Mouse (Mus musculus) neural tube, embryonic 14.5 days (tissue): ENCODE results near the gene Fam186a. TPM values are rescaled to one million over a fixed set of nuclear protein-coding genes. Genes with fewer than 3 reads are reported as not detected.
"Not testable (repeated sequence)": the region's sequence is repeated elsewhere in the genome, so short reads cannot be mapped to it uniquely, and the experiment has no call there.

Source experiments
- ATAC-seq: fragments of 200-750 bp; cut with Nextera tagmentation; 2 replicates; pipeline ENCODE4 v1.8.0; 2017; ENCODE audit warnings: low read depth, mild to moderate bottlenecking, moderate TSS enrichment, moderate library complexity
- H3K27ac ChIP-seq: fragments of 300-500 bp; sonication (generic); 2 replicates; pipeline ENCODE4 v1.5.1; 2014; ENCODE audit warnings: low read depth, mild to moderate bottlenecking, control low read depth, low read length, moderate library complexity, mixed read lengths
- H3K27me3 ChIP-seq: fragments of 300-500 bp; sonication (generic); 2 replicates; pipeline ENCODE4 v1.6.1; 2014; ENCODE audit warnings: low read length; ENCODE audit not compliant: control insufficient read depth, insufficient read depth
- H3K36me3 ChIP-seq: fragments of 300-500 bp; sonication (generic); 2 replicates; pipeline ENCODE4 v1.6.1; 2014; ENCODE audit warnings: low read length, mixed read lengths; ENCODE audit not compliant: control insufficient read depth, insufficient read depth
- H3K4me1 ChIP-seq: fragments of 300-500 bp; sonication (generic); 2 replicates; pipeline ENCODE4 v1.6.1; 2014; ENCODE audit warnings: low read length; ENCODE audit not compliant: control insufficient read depth, insufficient read depth
- H3K4me2 ChIP-seq: fragments of 300-500 bp; sonication (generic); 2 replicates; pipeline ENCODE4 v1.6.1; 2014; ENCODE audit warnings: mild to moderate bottlenecking, low read depth, low read length, control low read depth
- H3K4me3 ChIP-seq: fragments of 300-500 bp; sonication (generic); 2 replicates; pipeline ENCODE4 v1.5.1; 2014; ENCODE audit warnings: low read depth, low read length, control low read depth, mixed read lengths
- H3K9ac ChIP-seq: fragments of 300-500 bp; sonication (generic); replicated peaks from 2 replicates; pipeline ENCODE4 v1.6.1; 2014; ENCODE audit warnings: low read depth, mild to moderate bottlenecking, control low read depth, low read length, mixed read lengths
- H3K9me3 ChIP-seq: fragments of 300-500 bp; sonication (generic); 2 replicates; pipeline ENCODE4 v1.6.1; 2016; ENCODE audit warnings: low read length; ENCODE audit not compliant: control insufficient read depth
- WGBS: fragments of 180-500 bp; shearing (Covaris S2); extraction: QIAGEN DNeasy Blood & Tissue Kit; methylation state at CpG from one replicate; pipeline ENCODE4 v1.1.7; 2014; 5-methylcytosine and 5-hydroxymethylcytosine counted together
- polyA plus RNA-seq: library from polyadenylated mRNA; unstranded; fragments of >200 nt; fragmentation: Nextera tagmentation; extraction: Ambion mirVana; gene quantifications from 2 replicates; pipeline ENCODE4 v1.2.1, GENCODE M21; 2014

The Fam186a gene
- polyA plus RNA-seq, 1 experiment from 2014 or later: 0.11 TPM

- 44% methylated on average over 14 of the region's 14 CpGs for WGBS
- H3K27ac ChIP-seq, H3K4me1 ChIP-seq, H3K9me3 ChIP-seq, H3K36me3 ChIP-seq, H3K27me3 ChIP-seq, ATAC-seq, H3K4me2 ChIP-seq, H3K9ac ChIP-seq, H3K4me3 ChIP-seq: not testable (repeated sequence)
These were observed 57.4 kb downstream of the Fam186a start for GRCm38 (mm10) chr15:99909339-99909996.

GRCm38 (mm10) chr15:99907514-99907913 lies 59.3 kb downstream of the Fam186a start:
- no peak for ATAC-seq
- no peak overlapping the region for H3K9ac ChIP-seq
- no peaks in the 10 kb centered on the region for H3K36me3 ChIP-seq
- no peak overlapping the region for H3K4me3 ChIP-seq
- no peak overlapping the region for H3K27ac ChIP-seq
- no peaks in the 10 kb centered on the region for H3K4me1 ChIP-seq
- H3K4me2 ChIP-seq: no peak overlapping the region
- no peaks in the 10 kb centered on the region for H3K9me3 ChIP-seq
- no peaks in the 10 kb centered on the region for H3K27me3 ChIP-seq
- 94% methylated on average over 1 of the region's 1 CpGs for WGBS

- Histone ChIP-seq H3K4me1 (no peaks in the 10 kb centered on the region), H3K4me3 (no peak overlapping the region), H3K27me3 (no peaks in the 10 kb centered on the region), H3K4me2 (no peak overlapping the region), H3K27ac (no peak overlapping the region), H3K9me3 (no peaks in the 10 kb centered on the region), H3K36me3 (no peaks in the 10 kb centered on the region), H3K9ac (no peak overlapping the region)
- no peak for ATAC-seq
- 88% methylated on average over 4 of the region's 4 CpGs for WGBS
These were observed 59.8 kb downstream of the Fam186a start for GRCm38 (mm10) chr15:99907041-99907440.

DNA sequence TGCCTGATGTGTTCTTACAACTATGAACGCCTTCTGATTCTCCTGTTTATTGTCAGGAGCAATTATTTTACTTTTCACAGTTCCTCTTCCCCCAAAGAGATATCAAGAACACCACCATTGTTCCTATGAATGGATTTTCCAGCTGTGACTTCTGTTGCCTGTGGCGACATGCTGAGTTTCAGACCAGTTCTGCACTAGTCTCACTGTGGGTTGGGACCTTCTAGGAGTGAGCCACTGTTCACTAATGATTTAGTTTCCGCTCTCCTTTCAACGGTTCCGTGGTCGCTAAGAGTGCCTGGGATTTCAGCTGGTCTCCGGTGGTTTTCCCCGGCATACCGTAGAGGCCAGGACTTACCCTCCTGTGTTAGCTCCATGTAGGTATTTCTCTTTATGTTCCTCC lies 62.0 kb downstream of the Fam186a start:
- ATAC-seq: no peak
- Histone ChIP-seq H3K9me3 (no peaks in the 10 kb centered on the region), H3K27me3 (no peaks in the 10 kb centered on the region), H3K36me3 (no peaks in the 10 kb centered on the region), H3K4me1 (no peaks in the 10 kb centered on the region), H3K27ac (no peak overlapping the region), H3K4me3 (no peak overlapping the region), H3K9ac (no peak overlapping the region), H3K4me2 (no peak overlapping the region)
- 73% methylated on average over 9 of the region's 9 CpGs for WGBS

GRCm38 (mm10) chr15:99904333-99904732 lies 62.5 kb downstream of the Fam186a start:
- no peak overlapping the region for H3K4me2 ChIP-seq
- WGBS: 2% methylated on average over 4 of the region's 4 CpGs
- H3K4me3 ChIP-seq: no peak overlapping the region
- H3K27me3 ChIP-seq: no peaks in the 10 kb centered on the region
- no peaks in the 10 kb centered on the region for H3K36me3 ChIP-seq
- H3K4me1 ChIP-seq: no peaks in the 10 kb centered on the region
- no peak overlapping the region for H3K9ac ChIP-seq
- peak; percentile 76; the same call in 1 of the 2 replicates for ATAC-seq
- no peak overlapping the region for H3K27ac ChIP-seq
- no peaks in the 10 kb centered on the region for H3K9me3 ChIP-seq

- no peaks in the 10 kb centered on the region for H3K9me3 ChIP-seq
- H3K9ac ChIP-seq: 0 out of 2 replicates have a peak overlapping the region, but pooled peaks have one; percentile 21
- H3K4me1 ChIP-seq: no peaks in the 10 kb centered on the region
- no peak overlapping the region for H3K4me2 ChIP-seq
- H3K36me3 ChIP-seq: no peaks in the 10 kb centered on the region
- no peaks in the 10 kb centered on the region for H3K27me3 ChIP-seq
- WGBS: 88% methylated on average over 5 of the region's 5 CpGs
- ATAC-seq: no peak
- H3K4me3 ChIP-seq: no peak overlapping the region
- no peak overlapping the region for H3K27ac ChIP-seq
These were observed 63.6 kb downstream of the Fam186a start for GRCm38 (mm10) chr15:99903227-99903626.

- no peak overlapping the region for H3K27ac ChIP-seq
- H3K27me3 ChIP-seq: no peaks in the 10 kb centered on the region
- H3K9ac ChIP-seq: no peak overlapping the region
- no peak overlapping the region for H3K4me2 ChIP-seq
- WGBS: 58% methylated on average over 5 of the region's 5 CpGs
- no peak overlapping the region for H3K4me3 ChIP-seq
- H3K9me3 ChIP-seq: no peaks in the 10 kb centered on the region
- H3K36me3 ChIP-seq: no peaks in the 10 kb centered on the region
- no peak for ATAC-seq
- no peaks in the 10 kb centered on the region for H3K4me1 ChIP-seq
These were observed 64.1 kb downstream of the Fam186a start for GRCm38 (mm10) chr15:99902786-99903185.

GRCm38 (mm10) chr15:99896621-99897020 lies 70.2 kb downstream of the Fam186a start:
- ATAC-seq: no peak

GRCm38 (mm10) chr15:99891355-99891754 lies 75.5 kb downstream of the Fam186a start:
- no peaks in the 10 kb centered on the region for H3K36me3 ChIP-seq
- 100% methylated on average over 2 of the region's 3 CpGs for WGBS
- H3K9me3 ChIP-seq: no peaks in the 10 kb centered on the region
- H3K27ac ChIP-seq: no peak overlapping the region
- ATAC-seq: no peak
- no peak overlapping the region for H3K9ac ChIP-seq
- no peak overlapping the region for H3K4me2 ChIP-seq
- H3K27me3 ChIP-seq: no peaks in the 10 kb centered on the region
- H3K4me3 ChIP-seq: no peak overlapping the region
- H3K4me1 ChIP-seq: no peaks in the 10 kb centered on the region

More at GRCm38 (mm10) chr15:99896621-99897020, 70.2 kb downstream of the Fam186a start:
- H3K4me2 ChIP-seq: no peak overlapping the region
- H3K4me1 ChIP-seq: no peaks in the 10 kb centered on the region
- H3K27me3 ChIP-seq: no peaks in the 10 kb centered on the region
- H3K4me3 ChIP-seq: no peak overlapping the region
- H3K9me3 ChIP-seq: no peaks in the 10 kb centered on the region
- H3K9ac ChIP-seq: no peak overlapping the region
- no peaks in the 10 kb centered on the region for H3K36me3 ChIP-seq
- no peak overlapping the region for H3K27ac ChIP-seq
